Mouse (Mus musculus) embryonic facial prominence, embryonic 14.5 days (tissue): ENCODE measurements around the gene Olfr701. TPM values are rescaled to one million over a fixed set of nuclear protein-coding genes. Genes with fewer than 3 reads are reported as not detected.

Experiments used
- ATAC-seq: fragments of 200-750 bp; cut with Nextera tagmentation; 2 replicates; pipeline ENCODE4 v1.8.0; 2017; ENCODE audit warnings: low read depth, moderate number of reproducible peaks, moderate TSS enrichment
- DNase-seq: peaks from one replicate; pipeline ENCODE4 v3.0.0-alpha.2; 2015; ENCODE audit warnings: low spot score
- H3K27ac ChIP-seq: fragments of 300-500 bp; sonication (generic); replicated peaks from 2 replicates; pipeline ENCODE4 v1.5.1; 2014; ENCODE audit warnings: low read depth, mild to moderate bottlenecking, low read length, moderate library complexity
- H3K27me3 ChIP-seq: fragments of 300-500 bp; sonication (generic); replicated peaks from 2 replicates; pipeline ENCODE4 v1.6.1; 2014; ENCODE audit warnings: low read length; ENCODE audit not compliant: control insufficient read depth, insufficient read depth
- H3K36me3 ChIP-seq: fragments of 300-500 bp; sonication (generic); 2 replicates; pipeline ENCODE4 v1.6.1; 2014; ENCODE audit warnings: low read length, mixed read lengths; ENCODE audit not compliant: control insufficient read depth, insufficient read depth
- H3K4me1 ChIP-seq: fragments of 300-500 bp; sonication (generic); 2 replicates; pipeline ENCODE4 v1.6.1; 2014; ENCODE audit warnings: antibody characterized with exemption, low read length; ENCODE audit not compliant: control insufficient read depth, insufficient read depth
- H3K4me2 ChIP-seq: fragments of 300-500 bp; sonication (generic); 2 replicates; pipeline ENCODE4 v1.6.1; 2014; ENCODE audit warnings: low read depth, mild to moderate bottlenecking, low read length, moderate library complexity, mixed read lengths
- H3K4me3 ChIP-seq: fragments of 300-500 bp; sonication (generic); 2 replicates; pipeline ENCODE4 v1.5.1; 2014; ENCODE audit warnings: low read depth, mild to moderate bottlenecking, low read length
- H3K9ac ChIP-seq: fragments of 300-500 bp; sonication (generic); 2 replicates; pipeline ENCODE4 v1.6.1; 2014; ENCODE audit warnings: low read depth, mild to moderate bottlenecking, low read length, moderate library complexity, mixed read lengths
- H3K9me3 ChIP-seq: fragments of 300-500 bp; sonication (generic); 2 replicates; pipeline ENCODE4 v1.6.1; 2016; ENCODE audit warnings: low read length; ENCODE audit not compliant: control insufficient read depth
- WGBS: fragments of 180-500 bp; shearing (Covaris S2); extraction: QIAGEN DNeasy Blood & Tissue Kit; methylation state at CpG from one replicate; pipeline ENCODE4 v1.1.7; 2014; 5-methylcytosine and 5-hydroxymethylcytosine counted together
- polyA plus RNA-seq: library from polyadenylated mRNA; unstranded; fragments of >200 nt; fragmentation: Nextera tagmentation; extraction: Ambion mirVana; gene quantifications from 2 replicates; pipeline ENCODE4 v1.2.1, GENCODE M21; 2014

Gene Olfr701
- polyA plus RNA-seq: 0.08 TPM in 1 of 2 replicates, not detected in the other

DNA sequence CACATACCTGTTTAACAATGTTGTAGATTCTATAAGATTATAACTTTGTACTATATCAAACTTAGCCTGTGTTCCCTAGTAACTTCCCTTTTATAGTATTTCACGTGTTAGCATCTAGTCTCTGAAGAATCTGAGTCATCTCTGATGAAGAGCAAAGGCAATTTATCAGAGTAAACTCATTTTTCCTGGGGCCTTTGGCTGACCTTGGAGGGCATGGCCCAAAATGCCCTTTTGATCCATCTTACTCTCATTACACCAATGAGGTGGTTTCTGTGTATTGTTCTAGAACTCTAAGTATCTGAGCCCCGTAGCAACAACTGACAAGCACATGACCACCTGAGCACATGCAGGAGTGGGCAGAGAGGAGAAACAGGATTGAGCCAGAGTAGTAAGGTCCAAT lies at the start of gene Olfr701:
Olfr701 (plus strand) TSS at position 301 of the 400 bp plus-strand sequence.
- Histone ChIP-seq H3K9me3 (no peaks in the 10 kb centered on the region), H3K27me3 (no peaks in the 10 kb centered on the region), H3K4me2 (no peak within 1 kb of the TSS), H3K9ac (no peak within 1 kb of the TSS), H3K27ac (no peak within 1 kb of the TSS), H3K4me3 (no peak within 1 kb of the TSS), H3K36me3 (no peaks in the 10 kb centered on the region), H3K4me1 (no peaks in the 10 kb centered on the region)
- WGBS: 70% methylated on average over 2 of the region's 2 CpGs
- DNase-seq (no peak), ATAC-seq (no peak)

DNA sequence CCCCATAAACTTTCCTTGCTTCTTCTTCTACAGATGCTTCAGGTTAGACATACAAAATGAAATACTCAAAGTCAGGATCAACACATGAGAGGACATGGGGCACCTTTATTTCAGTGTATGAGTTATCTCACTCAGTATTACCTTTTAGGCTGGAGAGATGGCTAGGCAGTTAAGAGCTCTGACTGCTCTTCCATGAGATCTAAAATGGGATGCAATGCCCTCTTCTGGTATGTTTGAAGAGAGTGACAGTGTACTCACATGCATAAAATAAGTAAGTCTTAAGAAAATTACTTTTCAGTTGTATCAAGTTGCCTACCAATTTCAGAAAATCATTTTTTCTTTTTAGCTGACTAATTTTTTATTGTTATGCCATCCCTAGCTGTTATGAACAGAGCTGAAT lies 25.6 kb upstream of the Olfr701 start:
- Histone ChIP-seq H3K9ac (no peak overlapping the region), H3K36me3 (no peaks in the 10 kb centered on the region), H3K27me3 (no peaks in the 10 kb centered on the region), H3K9me3 (no peaks in the 10 kb centered on the region), H3K4me1 (no peaks in the 10 kb centered on the region), H3K27ac (no peak overlapping the region), H3K4me2 (no peak overlapping the region), H3K4me3 (no peak overlapping the region)
- ATAC-seq (no peak), DNase-seq (no peak)

DNA sequence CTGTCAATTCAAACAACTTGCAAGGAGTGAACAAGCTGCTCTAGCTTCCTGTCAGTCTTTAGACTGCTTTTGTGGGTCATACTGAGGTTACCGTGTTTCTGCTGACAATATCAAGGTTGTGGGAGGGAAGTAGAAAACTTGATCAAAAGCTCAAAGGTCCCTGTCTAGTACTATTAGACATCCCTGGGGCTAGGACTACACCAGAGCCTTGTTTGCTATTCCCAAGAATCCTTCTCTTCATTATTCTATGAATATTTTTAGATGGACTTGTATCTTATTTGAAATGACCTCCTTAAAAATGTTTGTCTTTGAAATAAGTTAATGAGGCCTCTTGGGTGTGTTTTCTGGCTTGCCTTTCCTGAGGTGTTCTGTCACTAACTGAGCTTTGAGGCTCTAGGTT lies 20.8 kb upstream of the Olfr701 start, which contains the start of gene Olfr699:
Olfr699 (minus strand) TSS at position 101 of the 400 bp plus-strand sequence.
- WGBS: 83% methylated on average over 1 of the region's 1 CpGs
- DNase-seq: no peak

GRCm38 (mm10) chr7:106808734-106809133 lies 5.2 kb upstream of the Olfr701 start, which contains the start of gene Olfr700:
Gene Olfr700 (minus strand): TSS chr7:106808834.
- no peak within 1 kb of the TSS for H3K4me2 ChIP-seq
- WGBS: 85% methylated on average over 1 of the region's 1 CpGs
- no peaks in the 10 kb centered on the region for H3K27me3 ChIP-seq
- no peaks in the 10 kb centered on the region for H3K9me3 ChIP-seq
- no peak within 1 kb of the TSS for H3K4me3 ChIP-seq
- no peak within 1 kb of the TSS for H3K27ac ChIP-seq
- no peak for DNase-seq
- no peaks in the 10 kb centered on the region for H3K4me1 ChIP-seq
- no peaks in the 10 kb centered on the region for H3K36me3 ChIP-seq
- ATAC-seq: no peak
- no peak within 1 kb of the TSS for H3K9ac ChIP-seq

More for the DNA sequence above, 20.8 kb upstream of the Olfr701 start, which contains the start of gene Olfr699:
- H3K4me1 ChIP-seq: no peaks in the 10 kb centered on the region
- no peak within 1 kb of the TSS for H3K27ac ChIP-seq
- no peak within 1 kb of the TSS for H3K4me3 ChIP-seq
- H3K9ac ChIP-seq: no peak within 1 kb of the TSS
- no peak within 1 kb of the TSS for H3K4me2 ChIP-seq
- H3K36me3 ChIP-seq: no peaks in the 10 kb centered on the region
- no peaks in the 10 kb centered on the region for H3K27me3 ChIP-seq
- no peak for ATAC-seq
- H3K9me3 ChIP-seq: no peaks in the 10 kb centered on the region

DNA sequence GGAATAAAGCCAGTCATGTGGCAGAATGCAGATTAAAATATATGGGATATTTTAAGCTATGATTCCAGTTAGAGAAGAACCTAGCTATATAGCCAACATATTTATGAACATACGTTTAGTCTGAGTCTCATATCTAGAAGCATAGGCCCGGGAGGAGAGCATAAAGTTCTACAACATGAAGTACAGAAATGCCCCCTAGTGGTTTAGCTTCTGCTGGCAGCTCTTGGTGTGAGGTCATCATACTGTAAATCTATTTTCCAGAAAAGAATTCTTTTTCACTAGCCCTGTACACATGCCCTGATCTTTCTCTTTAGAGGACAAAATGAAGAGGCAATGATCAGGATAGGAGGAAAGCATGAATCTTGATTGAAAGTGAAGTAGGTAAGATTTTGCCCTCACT lies 1.8 kb downstream of the Olfr701 start:
- ATAC-seq: no peak
- 58% methylated on average over 2 of the region's 2 CpGs for WGBS
- peak; percentile 22 for DNase-seq

GRCm38 (mm10) chr7:106818414-106818813 lies 4.5 kb downstream of the Olfr701 start:
- no peak overlapping the region for H3K4me3 ChIP-seq
- no peak for ATAC-seq
- H3K27me3 ChIP-seq: no peaks in the 10 kb centered on the region
- H3K27ac ChIP-seq: no peak overlapping the region
- no peaks in the 10 kb centered on the region for H3K9me3 ChIP-seq
- H3K4me2 ChIP-seq: no peak overlapping the region
- no peaks in the 10 kb centered on the region for H3K36me3 ChIP-seq
- H3K9ac ChIP-seq: no peak overlapping the region
- no peaks in the 10 kb centered on the region for H3K4me1 ChIP-seq
- no peak for DNase-seq

More for the DNA sequence above, 1.8 kb downstream of the Olfr701 start:
- Histone ChIP-seq H3K36me3 (no peaks in the 10 kb centered on the region), H3K4me2 (no peak overlapping the region), H3K9me3 (no peaks in the 10 kb centered on the region), H3K27me3 (no peaks in the 10 kb centered on the region), H3K4me3 (no peak overlapping the region), H3K4me1 (no peaks in the 10 kb centered on the region), H3K9ac (no peak overlapping the region), H3K27ac (no peak overlapping the region)

GRCm38 (mm10) chr7:106833793-106834192 lies 19.9 kb downstream of the Olfr701 start, which contains the start of gene Olfr702:
Gene Olfr702 (minus strand): TSS chr7:106833893.
- no peaks in the 10 kb centered on the region for H3K9me3 ChIP-seq
- DNase-seq (no peak), ATAC-seq (no peak)
- H3K27ac ChIP-seq: no peak within 1 kb of the TSS
- H3K4me1 ChIP-seq: no peaks in the 10 kb centered on the region
- no peaks in the 10 kb centered on the region for H3K27me3 ChIP-seq
- no peak within 1 kb of the TSS for H3K4me2 ChIP-seq
- H3K9ac ChIP-seq: no peak within 1 kb of the TSS
- no peak within 1 kb of the TSS for H3K4me3 ChIP-seq
- no peaks in the 10 kb centered on the region for H3K36me3 ChIP-seq

DNA sequence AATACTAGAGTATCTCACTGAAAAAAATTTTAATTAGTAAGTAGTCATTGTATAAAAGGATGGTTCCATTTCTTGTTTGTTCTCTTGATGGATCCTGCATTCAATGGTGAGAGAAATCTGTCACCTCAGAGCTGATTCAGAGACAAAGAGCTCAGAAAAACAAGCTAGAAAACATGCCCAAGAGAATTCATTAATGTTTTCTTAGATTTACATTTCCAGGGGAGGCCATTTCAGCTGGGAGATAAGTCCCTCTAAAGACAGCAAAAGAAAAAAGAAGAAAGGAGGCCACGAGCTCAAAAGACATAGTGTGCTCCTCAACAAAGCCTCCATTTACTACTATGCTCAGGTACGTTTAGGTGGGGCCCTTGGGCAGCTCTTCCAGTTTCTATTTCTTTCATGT lies 29.1 kb downstream of the Olfr701 start, which contains the start of gene Olfr703:
Olfr703 (plus strand) TSS at position 301 of the 400 bp plus-strand sequence.
- ATAC-seq (no peak), DNase-seq (no peak)
- no peak within 1 kb of the TSS for H3K9ac ChIP-seq
- H3K36me3 ChIP-seq: no peaks in the 10 kb centered on the region
- H3K4me2 ChIP-seq: no peak within 1 kb of the TSS
- H3K27ac ChIP-seq: no peak within 1 kb of the TSS
- H3K4me1 ChIP-seq: no peaks in the 10 kb centered on the region
- no peaks in the 10 kb centered on the region for H3K9me3 ChIP-seq
- 43% methylated on average over 2 of the region's 2 CpGs for WGBS
- no peaks in the 10 kb centered on the region for H3K27me3 ChIP-seq
- no peak within 1 kb of the TSS for H3K4me3 ChIP-seq

DNA sequence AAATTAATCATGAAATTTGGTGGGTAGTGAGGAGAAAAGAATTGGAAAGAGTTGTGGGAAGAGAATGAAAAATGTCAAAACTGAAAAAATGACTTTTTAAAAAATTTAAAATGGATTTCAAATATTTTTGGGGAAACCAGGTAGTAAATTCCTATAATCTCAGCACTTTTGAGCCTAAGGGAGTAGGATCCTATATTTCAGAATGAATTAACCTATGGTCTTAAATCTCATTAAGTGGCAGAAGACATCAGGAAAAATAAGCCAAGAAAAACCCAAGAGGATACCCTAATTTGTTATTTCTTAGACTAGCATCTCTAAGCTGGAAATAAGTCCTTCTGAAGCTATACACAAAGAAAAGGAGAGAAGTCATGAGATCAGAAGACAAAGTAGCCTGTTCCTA lies 49.0 kb downstream of the Olfr701 start, which contains the start of gene Olfr704:
Olfr704 (plus strand) TSS at position 301 of the 400 bp plus-strand sequence.
- Histone ChIP-seq H3K4me1 (no peaks in the 10 kb centered on the region), H3K27me3 (no peaks in the 10 kb centered on the region), H3K27ac (no peak within 1 kb of the TSS), H3K9ac (no peak within 1 kb of the TSS), H3K9me3 (no peaks in the 10 kb centered on the region), H3K4me2 (no peak within 1 kb of the TSS), H3K4me3 (no peak within 1 kb of the TSS), H3K36me3 (no peaks in the 10 kb centered on the region)
- ATAC-seq (no peak), DNase-seq (no peak)
